Mouse (Mus musculus) bone marrow macrophage, adult 2 months (primary cell): Measurements from ENCODE around the gene Cnn2.

Source experiments
- CTCF ChIP-seq: IDR thresholded peaks from 2 replicates; pipeline ENCODE4 v1.5.1; 2012; ENCODE audit warnings: low read depth, mild to moderate bottlenecking, low read length, moderate library complexity
- POLR2A ChIP-seq: IDR thresholded peaks from 2 replicates; pipeline ENCODE4 v1.6.1; 2012; ENCODE audit warnings: mild to moderate bottlenecking, low read depth, low read length, borderline replicate concordance

GRCm38 (mm10) chr10:80024229-80025043 is 36.1 kb downstream of the Cnn2 start:
- TF ChIP-seq POLR2A (no peak), CTCF (no peak)
